Mouse (Mus musculus) limb, embryonic 10.5 days (tissue): ENCODE results near the gene Olfr828. TPM values are rescaled to one million over a fixed set of nuclear protein-coding genes. Genes with fewer than 3 reads are reported as not detected.

Experiments used
- DNase-seq: peaks from one replicate; pipeline ENCODE4 v3.0.0-alpha.2; 2017; ENCODE audit warnings: low spot score
- H3K27ac ChIP-seq: fragments of 300-500 bp; sonication (generic); 2 replicates; pipeline ENCODE4 v1.5.1; 2016; ENCODE audit warnings: mild to moderate bottlenecking
- H3K27me3 ChIP-seq: fragments of 300-500 bp; sonication (generic); 2 replicates; pipeline ENCODE4 v1.6.1; 2016; ENCODE audit warnings: low read depth, mild to moderate bottlenecking; ENCODE audit not compliant: poor library complexity, severe bottlenecking
- H3K36me3 ChIP-seq: fragments of 300-500 bp; sonication (generic); 2 replicates; pipeline ENCODE4 v1.6.1; 2016; ENCODE audit warnings: mild to moderate bottlenecking, moderate library complexity
- H3K4me1 ChIP-seq: fragments of 300-500 bp; sonication (generic); 2 replicates; pipeline ENCODE4 v1.6.1; 2016
- H3K4me3 ChIP-seq: fragments of 300-500 bp; sonication (generic); 2 replicates; pipeline ENCODE4 v1.5.1; 2016; ENCODE audit warnings: mild to moderate bottlenecking, moderate library complexity
- H3K9me3 ChIP-seq: fragments of 300-500 bp; sonication (generic); replicated peaks from 2 replicates; pipeline ENCODE4 v1.6.1; 2016; ENCODE audit warnings: mild to moderate bottlenecking
- WGBS: fragments of 180-500 bp; shearing (Covaris S2); methylation state at CpG from one replicate; pipeline ENCODE4 v1.1.7; 2016; 5-methylcytosine and 5-hydroxymethylcytosine counted together
- polyA plus RNA-seq: library from polyadenylated mRNA; unstranded; fragments of >200 nt; fragmentation: Nextera tagmentation; extraction: Ambion mirVana; gene quantifications from 2 replicates; pipeline ENCODE4 v1.2.1, GENCODE M21; 2016

The Olfr828 gene
- not detected in 2 replicates for polyA plus RNA-seq

- Histone ChIP-seq H3K9me3 (no peaks in the 10 kb centered on the region), H3K4me1 (no peaks in the 10 kb centered on the region), H3K4me3 (no peak within 1 kb of the TSS), H3K36me3 (no peaks in the 10 kb centered on the region), H3K27me3 (no peaks in the 10 kb centered on the region), H3K27ac (no peak within 1 kb of the TSS)
- no peak for DNase-seq
These were observed at the start of gene Olfr828 for GRCm38 (mm10) chr9:18819426-18819825. Gene Olfr828 (minus strand): TSS chr9:18819526.

- Histone ChIP-seq H3K9me3 (no peaks in the 10 kb centered on the region), H3K27ac (no peak within 1 kb of the TSS), H3K27me3 (no peaks in the 10 kb centered on the region), H3K4me1 (no peaks in the 10 kb centered on the region), H3K36me3 (no peaks in the 10 kb centered on the region), H3K4me3 (no peak within 1 kb of the TSS)
- WGBS, result 81% methylated on average over 1 of the region's 1 CpGs
- DNase-seq, result no peak
These were observed 35.3 kb upstream of the Olfr828 start, which contains the start of gene Olfr829 for GRCm38 (mm10) chr9:18854633-18855032. Gene Olfr829 (plus strand): TSS chr9:18854933.

GRCm38 (mm10) chr9:18785316-18785715, 34.0 kb downstream of the Olfr828 start:
- Histone ChIP-seq H3K27me3 (no peaks in the 10 kb centered on the region), H3K4me3 (no peak overlapping the region), H3K4me1 (no peaks in the 10 kb centered on the region), H3K27ac (no peak overlapping the region), H3K36me3 (no peaks in the 10 kb centered on the region), H3K9me3 (no peaks in the 10 kb centered on the region)
- 63% methylated on average over 7 of the region's 7 CpGs for WGBS
- DNase-seq, result no peak

DNA sequence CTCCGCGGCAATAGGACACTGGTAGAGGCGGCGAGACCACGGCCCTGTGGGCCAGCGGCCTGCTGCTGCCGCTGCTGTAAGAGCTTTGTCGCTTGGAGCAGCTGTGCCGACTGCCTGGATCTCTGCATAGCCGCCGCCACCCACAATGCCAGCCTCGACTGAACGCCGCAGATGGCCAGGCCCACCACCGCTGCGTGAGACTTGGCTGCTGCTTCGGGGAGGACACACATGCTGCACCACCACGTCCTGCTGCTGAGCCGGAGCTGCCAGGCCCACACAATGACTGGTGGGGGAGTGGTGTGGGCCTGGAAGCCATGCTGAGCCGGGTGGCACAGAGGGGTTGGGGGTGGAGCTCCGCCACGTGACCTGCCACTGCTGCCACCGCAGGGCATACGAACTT, 39.9 kb downstream of the Olfr828 start:
- whole genome bisulfite sequencing, result 63% methylated on average over 24 of the region's 24 CpGs
- no peaks in the 10 kb centered on the region for H3K27me3 ChIP-seq
- H3K27ac ChIP-seq, result no peak overlapping the region
- H3K36me3 ChIP-seq, result no peaks in the 10 kb centered on the region
- H3K9me3 ChIP-seq, result no peaks in the 10 kb centered on the region
- DNase-seq, result no peak
- no peak overlapping the region for H3K4me3 ChIP-seq
- H3K4me1 ChIP-seq, result no peaks in the 10 kb centered on the region

DNA sequence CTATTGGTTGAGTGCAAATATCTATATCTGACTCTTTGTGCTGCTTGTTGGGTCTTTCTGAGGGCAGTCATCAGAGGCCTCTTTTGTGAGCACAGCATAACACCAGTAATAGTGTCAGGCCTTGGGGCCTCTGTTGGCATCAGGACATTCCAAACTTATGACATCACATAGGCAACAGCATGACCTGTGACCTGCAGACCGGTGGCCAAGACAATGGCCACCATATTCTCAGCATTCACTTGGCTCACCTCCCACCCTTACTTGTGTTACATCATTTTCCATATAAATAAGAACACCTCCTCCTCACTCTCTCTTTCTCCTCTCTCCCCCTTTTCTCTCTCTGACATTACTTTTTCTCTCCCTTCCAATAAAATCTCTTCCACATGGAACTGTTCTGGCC, 40.3 kb downstream of the Olfr828 start:
- Histone ChIP-seq H3K9me3 (no peaks in the 10 kb centered on the region), H3K4me1 (no peaks in the 10 kb centered on the region), H3K27ac (no peak overlapping the region), H3K27me3 (no peaks in the 10 kb centered on the region), H3K36me3 (no peaks in the 10 kb centered on the region), H3K4me3 (no peak overlapping the region)
- WGBS, result 84% methylated on average over 1 of the region's 1 CpGs
- no peak for DNase-seq

Other genes with a start within 250 kb of the Olfr828 start
- 0.01 TPM in 1 of 2 replicates, not detected in the other for gene Muc16, start 145.0 kb downstream of the Olfr828 start, polyA plus RNA-seq
- not detected in 2 replicates for gene Olfr24, start 55.5 kb downstream of the Olfr828 start, polyA plus RNA-seq
- gene Olfr829, start 35.4 kb upstream of the Olfr828 start, polyA plus RNA-seq, result not detected in 2 replicates
- not detected in 2 replicates for gene Olfr830, start 55.2 kb upstream of the Olfr828 start, polyA plus RNA-seq
- not detected in 2 replicates for gene Olfr832, start 117.6 kb upstream of the Olfr828 start, polyA plus RNA-seq
- not detected in 2 replicates for gene Olfr834, start 168.5 kb upstream of the Olfr828 start, polyA plus RNA-seq
- not detected in 2 replicates for gene Olfr835, start 213.2 kb upstream of the Olfr828 start, polyA plus RNA-seq